Mouse (Mus musculus) E14TG2a.4 (cell line): ENCODE data around the gene Foxn3.

Experiments used
- CTCF ChIP-seq: conservative IDR thresholded peaks from 2 replicates; pipeline ENCODE4 v1.5.1; 2014; ENCODE audit warnings: low read length
- NANOG ChIP-seq: IDR thresholded peaks from 2 replicates; pipeline ENCODE4 v1.6.1; 2014; ENCODE audit warnings: borderline replicate concordance, low read length, mixed read lengths
- POU5F1 ChIP-seq: IDR thresholded peaks from 2 replicates; pipeline ENCODE4 v1.6.1; 2014; ENCODE audit warnings: low read length, borderline replicate concordance

- TF ChIP-seq CTCF, result no peak
- TF ChIP-seq POU5F1, result no peak
- TF ChIP-seq NANOG, result no peak
Observed at GRCm38 (mm10) chr12:99564301-99564910, 1.0 kb upstream of the Foxn3 start.
